Mouse (Mus musculus) Muller cell, postnatal 12 days (primary cell): Measurements from ENCODE around the gene Amer1.
A peak's percentile ranks its signal among the peaks of the same experiment; 100 is the strongest.

Experiments used
- DNase-seq: peaks from one replicate; pipeline ENCODE4 v3.0.0-alpha.2; 2015; ENCODE audit errors: inconsistent ontology term

Amer1 gene

GRCm38 (mm10) chrX:95444776-95445111 lies at the start of gene Amer1:
Amer1 (minus strand) TSS chrX:95444872.
- peak; percentile 93 for DNase-seq

DNA sequence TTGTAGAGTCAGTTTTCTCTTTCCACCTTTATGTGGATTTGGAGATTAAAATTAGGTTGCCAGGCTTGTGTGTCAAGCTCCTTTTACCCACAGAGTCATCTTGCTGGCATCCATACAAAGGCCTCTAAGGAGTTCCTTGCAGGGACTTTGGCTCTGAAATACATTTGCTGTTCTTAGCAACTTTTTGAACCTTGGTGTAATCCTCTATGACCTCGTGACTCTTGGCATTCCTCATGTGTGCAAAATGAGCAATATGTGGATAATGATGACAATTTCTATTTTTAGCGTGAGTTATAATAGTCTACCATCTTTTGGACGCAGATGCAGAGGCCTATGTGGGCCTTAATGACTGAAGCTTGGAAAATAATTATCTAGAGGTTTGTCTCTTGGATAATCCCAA lies 12.5 kb upstream of the Amer1 start:
- DNase-seq, result no peak

- no peak for DNase-seq
These were observed 1.2 kb upstream of the Amer1 start for GRCm38 (mm10) chrX:95445866-95446265.

DNA sequence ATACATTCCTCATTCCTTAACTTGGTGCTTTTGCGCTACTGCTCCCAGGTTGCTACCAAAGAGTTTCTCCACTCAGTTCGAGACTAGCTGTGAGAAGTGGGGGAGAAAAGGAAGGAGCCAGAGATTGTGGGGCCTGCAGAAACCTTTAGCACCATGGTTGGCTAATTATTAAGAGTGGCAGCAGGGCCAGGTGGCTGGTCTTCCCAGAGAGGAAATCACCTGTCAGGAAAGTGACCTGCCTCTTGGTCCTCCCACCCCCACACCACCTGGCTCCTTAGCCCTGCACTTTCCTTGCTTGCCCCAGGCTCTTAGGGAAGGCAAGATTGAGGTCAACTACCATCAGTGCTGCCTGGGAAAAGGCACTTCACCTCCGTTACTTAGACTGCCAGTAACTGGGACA lies 469 bp upstream of the Amer1 start:
- no peak for DNase-seq

DNA sequence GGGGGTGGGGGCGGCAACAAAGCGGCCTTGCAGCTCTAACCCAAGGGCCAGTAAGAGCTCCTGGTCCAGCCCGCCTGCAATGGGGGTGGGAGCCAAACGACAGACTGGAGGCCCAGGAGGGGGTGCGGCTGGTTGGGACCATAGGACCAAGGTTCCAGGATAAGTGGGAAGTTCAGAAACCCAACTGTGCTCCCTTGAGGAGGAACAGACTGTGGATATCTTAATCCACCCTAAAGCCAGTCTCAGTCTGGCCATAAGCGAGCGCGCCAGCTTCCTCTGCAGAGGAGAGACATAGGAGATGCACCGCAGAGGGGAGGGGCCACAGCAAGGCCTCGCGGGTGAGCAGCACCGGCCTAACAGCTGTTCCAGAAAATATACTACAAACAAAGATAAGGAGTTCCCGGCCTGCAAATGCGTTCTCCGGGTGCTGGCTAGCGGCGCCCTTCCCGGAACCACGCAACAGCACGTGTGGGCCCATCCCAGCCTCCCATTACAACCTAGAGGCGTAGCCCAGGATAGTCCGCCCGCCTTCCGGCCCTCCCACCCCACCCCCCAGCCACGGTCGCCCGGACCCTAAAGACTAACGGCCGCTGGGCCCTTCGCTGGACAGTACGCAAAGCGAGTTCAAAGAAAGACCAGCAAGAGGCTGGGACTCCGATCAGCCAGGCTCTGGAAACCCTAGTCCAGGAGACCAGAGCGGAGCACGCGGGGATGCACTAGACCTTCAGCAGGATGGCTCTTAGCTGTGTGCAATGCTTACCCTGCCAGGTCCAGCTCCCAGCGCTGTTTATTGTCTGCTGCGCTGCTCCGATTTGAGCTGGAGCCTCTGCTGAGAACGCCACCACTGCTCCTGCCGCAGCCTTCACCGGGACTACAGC lies 535 bp downstream of the Amer1 start:
- peak; percentile 42 for DNase-seq

DNA sequence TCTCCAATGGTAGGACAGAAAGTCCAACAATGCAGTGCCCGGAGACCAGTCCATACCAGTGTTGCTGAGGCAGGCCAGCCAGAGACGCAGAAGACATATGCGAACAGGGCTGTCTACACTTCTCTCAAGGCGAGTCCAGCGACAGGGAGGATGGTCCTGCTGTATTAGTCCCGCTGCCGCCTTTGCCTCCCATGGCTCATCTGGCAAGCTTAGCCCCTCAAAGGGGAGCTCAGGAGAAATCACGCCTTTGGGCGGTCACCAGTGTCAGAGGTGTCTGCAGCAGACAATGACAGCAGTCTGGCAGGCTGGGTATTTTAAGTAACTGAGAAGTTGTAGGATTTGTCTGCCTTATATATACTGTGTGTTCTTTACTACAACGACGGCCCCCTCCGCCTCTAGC lies 1.3 kb downstream of the Amer1 start:
- no peak for DNase-seq

DNA sequence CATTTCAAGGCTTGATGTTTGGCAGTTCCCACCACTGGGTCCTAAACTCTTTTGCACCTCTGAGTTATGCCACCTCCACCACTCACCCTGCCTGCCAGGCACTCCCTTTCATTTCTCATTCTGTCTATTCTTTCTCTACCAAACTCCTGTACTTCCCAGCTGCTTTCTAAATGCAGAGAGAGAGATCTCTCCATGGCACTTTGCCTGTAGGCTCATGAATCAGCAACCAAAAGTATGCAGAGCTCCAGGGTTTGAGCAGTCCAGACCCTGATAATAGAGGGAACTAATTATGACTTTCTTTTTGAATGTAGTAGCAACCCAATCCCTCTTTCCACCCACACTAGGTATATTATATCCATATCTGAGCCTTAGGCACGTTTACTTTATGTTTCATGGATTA lies 2.4 kb downstream of the Amer1 start:
- peak; percentile 57 for DNase-seq

- DNase-seq, result no peak
These were observed 3.4 kb downstream of the Amer1 start for GRCm38 (mm10) chrX:95441290-95441689.

GRCm38 (mm10) chrX:95438491-95438890 lies 6.2 kb downstream of the Amer1 start:
- no peak for DNase-seq

DNA sequence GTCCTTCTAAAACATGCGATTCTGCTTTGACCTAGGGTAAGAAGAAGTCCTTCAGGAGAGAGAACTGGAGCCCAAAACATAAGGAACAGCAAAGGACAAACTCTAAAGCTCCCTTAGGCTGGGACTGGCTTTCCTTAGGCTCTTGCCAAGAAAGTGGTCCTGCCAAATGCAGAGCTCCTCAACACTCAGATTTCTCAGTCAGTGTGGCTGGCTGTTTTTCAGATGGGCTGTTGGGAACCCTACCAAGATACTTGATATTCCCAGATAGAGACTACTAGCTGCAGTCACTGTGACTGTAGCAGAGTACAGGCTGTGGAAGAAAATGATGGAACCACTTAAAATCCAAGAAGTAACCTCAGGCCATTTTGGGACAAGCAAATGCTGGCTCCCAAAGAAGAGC lies 7.4 kb downstream of the Amer1 start:
- no peak for DNase-seq

DNA sequence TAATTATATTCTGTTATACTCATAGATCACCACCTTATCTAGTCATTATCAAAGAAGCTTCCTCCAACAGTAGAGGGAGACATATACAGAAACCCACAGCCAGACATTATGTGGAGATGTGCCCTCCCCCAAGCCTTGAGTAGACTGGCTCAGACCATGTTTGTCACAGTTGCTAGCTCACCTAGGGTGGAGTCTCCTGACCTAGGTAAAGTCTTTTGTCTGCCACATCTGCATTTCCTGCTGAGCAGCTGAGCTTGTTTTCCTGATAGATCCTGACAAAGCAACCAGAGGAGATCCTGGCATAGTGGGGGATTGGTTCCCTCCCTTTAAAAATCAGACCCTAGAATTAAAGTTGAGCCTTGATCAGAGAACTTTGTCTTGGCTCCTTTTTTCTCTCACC lies 71.6 kb downstream of the Amer1 start:
- no peak for DNase-seq
